Comparison of ENCODE assay signal across 15 mouse cellular contexts in the genomic region with DNA sequence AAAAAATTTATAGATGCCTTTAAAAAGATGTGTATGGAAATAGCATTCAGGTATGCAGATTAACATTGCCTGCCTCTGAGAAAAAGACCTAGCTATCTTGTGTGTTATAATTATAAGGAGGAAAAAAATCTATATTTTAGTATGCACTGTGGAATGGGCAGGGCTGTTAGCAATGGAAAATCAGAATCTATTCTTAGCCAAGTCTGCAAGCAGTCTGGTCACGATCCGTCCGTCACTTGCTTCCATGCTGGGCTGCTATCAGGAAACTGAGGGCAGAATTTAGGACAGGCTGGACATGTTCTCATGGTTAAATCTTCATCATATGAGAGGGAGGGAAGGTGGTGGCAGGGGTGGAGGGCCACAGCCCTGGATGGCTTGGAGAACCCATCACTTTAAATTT. TPM values are rescaled to one million over a fixed set of nuclear protein-coding genes. Genes with fewer than 3 reads are reported as not detected.
A peak's percentile ranks its signal among the peaks of the same experiment; 100 is the strongest.
DNase-seq lines count a peak whose midpoint lies in the region; ATAC-seq lines count a peak whose summit lies in the region.
"Had no signal": no experiment of that assay in that cellular context is flagged by ENCODE, and none has a peak within 500 bp of the region (broad histone marks: within the 10 kb centered on the region; RNA-seq: fewer than 3 reads in every experiment).

No protein-coding gene starts in this region.

- no peak for DNase-seq in forebrain, embryonic 11.5 days (ENCODE audit: low spot score)
- DNase-seq in hindbrain, embryonic 14.5 days (ENCODE audit: low spot score), result no peak
- DNase-seq in hindbrain, embryonic 11.5 days (ENCODE audit: low spot score), result no peak
- DNase-seq in retina, postnatal 1 day, result peak; percentile 8
- no peak for DNase-seq in retina, embryonic 14.5 days (ENCODE audit: low spot score)
- DNase-seq in adrenal gland, postnatal 36 days, result no peak
- DNase-seq in layer of hippocampus, postnatal 25 days (ENCODE audit: extremely low spot score in 1 of 2, low spot score in 1 of 2), result no peak
- DNase-seq: spleen, adult 18-20 months had no signal

- no peaks in the 10 kb centered on the region for H3K36me3 ChIP-seq in forebrain, embryonic 12.5 days (replicated peaks)
- H3K36me3 ChIP-seq in forebrain, embryonic 11.5 days (ENCODE audit: control insufficient read depth, insufficient read depth, low read length), result no peaks in the 10 kb centered on the region
- no peaks in the 10 kb centered on the region for H3K36me3 ChIP-seq in hindbrain, embryonic 14.5 days (replicated peaks; ENCODE audit: control insufficient read depth, insufficient read depth)
- no peaks in the 10 kb centered on the region for H3K36me3 ChIP-seq in hindbrain, embryonic 11.5 days (ENCODE audit: control insufficient read depth, insufficient read depth, low read length)
- H3K36me3 ChIP-seq: limb, embryonic 10.5 days; liver, embryonic 12.5 days; lung, embryonic 15.5 days; neural tube, embryonic 15.5 days had no signal

- no peak overlapping the region for H3K4me2 ChIP-seq in forebrain, embryonic 12.5 days
- no peak overlapping the region for H3K4me2 ChIP-seq in forebrain, embryonic 11.5 days (ENCODE audit: low read depth, low read length, severe bottlenecking)
- H3K4me2 ChIP-seq in hindbrain, embryonic 14.5 days (replicated peaks), result peak overlapping the region; percentile 12; the same call in 1 of the 2 replicates
- H3K4me2 ChIP-seq in hindbrain, embryonic 11.5 days (replicated peaks; ENCODE audit: low read depth, low read length), result no peak overlapping the region
- H3K4me2 ChIP-seq: liver, embryonic 12.5 days; lung, embryonic 15.5 days; neural tube, embryonic 15.5 days had no signal

- 0 out of 2 replicates have a peak, but pooled peaks cover 6% of the 10 kb centered on the region for H3K4me1 ChIP-seq in forebrain, embryonic 12.5 days
- no peaks in the 10 kb centered on the region for H3K4me1 ChIP-seq in forebrain, embryonic 11.5 days (replicated peaks; ENCODE audit: control insufficient read depth, insufficient read depth, low read length)
- peaks cover 6% of the 10 kb centered on the region; the same call in 1 of the 2 replicates for H3K4me1 ChIP-seq in hindbrain, embryonic 14.5 days (replicated peaks; ENCODE audit: control insufficient read depth, insufficient read depth, low read length)
- no peaks in the 10 kb centered on the region for H3K4me1 ChIP-seq in hindbrain, embryonic 11.5 days (replicated peaks; ENCODE audit: control insufficient read depth, insufficient read depth, low read length)
- H3K4me1 ChIP-seq: liver, embryonic 12.5 days; lung, embryonic 15.5 days had no signal

- WGBS in forebrain, embryonic 12.5 days, result 58% methylated on average over 3 of the region's 3 CpGs
- WGBS in forebrain, embryonic 11.5 days, result 61% methylated on average over 3 of the region's 3 CpGs
- WGBS in hindbrain, embryonic 14.5 days, result 49% methylated on average over 3 of the region's 3 CpGs
- 80% methylated on average over 3 of the region's 3 CpGs for WGBS in hindbrain, embryonic 11.5 days

- H3K9me3 ChIP-seq in forebrain, embryonic 12.5 days, result no peaks in the 10 kb centered on the region
- H3K9me3 ChIP-seq in forebrain, embryonic 11.5 days (ENCODE audit: control insufficient read depth, low read length), result no peaks in the 10 kb centered on the region
- no peaks in the 10 kb centered on the region for H3K9me3 ChIP-seq in hindbrain, embryonic 14.5 days (ENCODE audit: control insufficient read depth, low read length)
- no peaks in the 10 kb centered on the region for H3K9me3 ChIP-seq in hindbrain, embryonic 11.5 days (ENCODE audit: control insufficient read depth, low read length)
- H3K9me3 ChIP-seq: limb, embryonic 10.5 days; liver, embryonic 12.5 days; lung, embryonic 15.5 days; neural tube, embryonic 15.5 days had no signal

- H3K27ac ChIP-seq in forebrain, embryonic 12.5 days, result no peak overlapping the region
- H3K27ac ChIP-seq in forebrain, embryonic 11.5 days (ENCODE audit: low read depth, low read length), result no peak overlapping the region
- no peak overlapping the region for H3K27ac ChIP-seq in hindbrain, embryonic 14.5 days
- no peak overlapping the region for H3K27ac ChIP-seq in hindbrain, embryonic 11.5 days (ENCODE audit: low read depth, low read length)
- H3K27ac ChIP-seq: limb, embryonic 10.5 days; liver, embryonic 12.5 days; lung, embryonic 15.5 days; neural tube, embryonic 15.5 days had no signal

- ATAC-seq in forebrain, embryonic 12.5 days (ENCODE audit: low FRiP score), result peak; percentile 46; the same call in 1 of the 2 replicates
- no peak for ATAC-seq in forebrain, embryonic 11.5 days (replicated peaks; ENCODE audit: low FRiP score)
- ATAC-seq in hindbrain, embryonic 14.5 days (ENCODE audit: low FRiP score), result no peak
- no peak for ATAC-seq in hindbrain, embryonic 11.5 days (ENCODE audit: low FRiP score)
- ATAC-seq: activated CD4-positive, CD25-positive, alpha-beta regulatory T cell, adult 4 months; intestine, embryonic 16.5 days; liver, embryonic 12.5 days had no signal

- no peak overlapping the region for H3K9ac ChIP-seq in forebrain, embryonic 12.5 days
- no peak overlapping the region for H3K9ac ChIP-seq in forebrain, embryonic 11.5 days (ENCODE audit: low read length)
- no peak overlapping the region for H3K9ac ChIP-seq in hindbrain, embryonic 14.5 days
- no peak overlapping the region for H3K9ac ChIP-seq in hindbrain, embryonic 11.5 days (ENCODE audit: low read depth, low read length)
- H3K9ac ChIP-seq: liver, embryonic 12.5 days; lung, embryonic 15.5 days; neural tube, embryonic 15.5 days had no signal

- no peak overlapping the region for H3K4me3 ChIP-seq in forebrain, embryonic 12.5 days (replicated peaks)
- H3K4me3 ChIP-seq in forebrain, embryonic 11.5 days (ENCODE audit: low read depth, low read length), result no peak overlapping the region
- no peak overlapping the region for H3K4me3 ChIP-seq in hindbrain, embryonic 14.5 days (replicated peaks; ENCODE audit: low read length)
- no peak overlapping the region for H3K4me3 ChIP-seq in hindbrain, embryonic 11.5 days (ENCODE audit: low read depth, low read length)
- H3K4me3 ChIP-seq: limb, embryonic 10.5 days; liver, embryonic 12.5 days; lung, embryonic 15.5 days; neural tube, embryonic 15.5 days had no signal

- H3K27me3 ChIP-seq in forebrain, embryonic 12.5 days, result no peaks in the 10 kb centered on the region
- no peaks in the 10 kb centered on the region for H3K27me3 ChIP-seq in forebrain, embryonic 11.5 days (ENCODE audit: control insufficient read depth, insufficient read depth, low read length)
- no peaks in the 10 kb centered on the region for H3K27me3 ChIP-seq in hindbrain, embryonic 14.5 days (ENCODE audit: control insufficient read depth, insufficient read depth, low read length)
- no peaks in the 10 kb centered on the region for H3K27me3 ChIP-seq in hindbrain, embryonic 11.5 days (ENCODE audit: control insufficient read depth, insufficient read depth, low read length)
- H3K27me3 ChIP-seq: liver, embryonic 12.5 days; lung, embryonic 15.5 days; neural tube, embryonic 15.5 days had no signal

RNA-seq across cellular contexts. Expression of a gene that starts 53.5 kb away (rescaled TPM):
- polyA plus RNA-seq in forebrain, embryonic 12.5 days (2016; fragmentation: Nextera tagmentation; extraction: Ambion mirVana), result 6.0 and 7.6 TPM in 2 replicates
- 6.5 and 7.0 TPM in 2 replicates for polyA plus RNA-seq in forebrain, embryonic 11.5 days (2014; fragmentation: Nextera tagmentation; extraction: Ambion mirVana)
- polyA plus RNA-seq in hindbrain, embryonic 14.5 days (2014; fragmentation: Nextera tagmentation; extraction: Ambion mirVana), result 8.4 and 8.6 TPM in 2 replicates
- polyA plus RNA-seq in hindbrain, embryonic 11.5 days (2014; fragmentation: Nextera tagmentation; extraction: Ambion mirVana), result 6.8 and 8.2 TPM in 2 replicates
- total RNA-seq in adrenal gland, postnatal 36 days (2021), result 1 to 10 TPM; 4.2 to 7.9 TPM
- total RNA-seq in layer of hippocampus, postnatal 25 days (2021), result under 1 TPM; 0.07 to 0.21 TPM
- polyA plus RNA-seq: activated CD4-positive, CD25-positive, alpha-beta regulatory T cell, adult 4 months had no signal
